Mouse (Mus musculus) cerebral cortex, adult 2 months (tissue): Measurements from ENCODE around the gene Vezt.

Experiments
- WGBS: fragments of 180-500 bp; shearing (Covaris S2); methylation state at CpG from one replicate; pipeline ENCODE4 v1.1.7; 2018; 5-methylcytosine and 5-hydroxymethylcytosine counted together

Vezt gene

GRCm38 (mm10) chr10:94035658-94036374 lies at the start of gene Vezt, which contains the start of gene Fgd6:
Gene Vezt (minus strand): TSS chr10:94035817.
Gene Fgd6 (plus strand): TSS chr10:94036001.
- under 1% methylated on average over 76 of the region's 77 CpGs for WGBS

GRCm38 (mm10) chr10:94082040-94082734 lies 46.6 kb upstream of the Vezt start:
- 33% methylated on average over 7 of the region's 7 CpGs for WGBS

GRCm38 (mm10) chr10:94080740-94081139 lies 45.1 kb upstream of the Vezt start:
- 88% methylated on average over 3 of the region's 3 CpGs for WGBS

GRCm38 (mm10) chr10:94076966-94077825 lies 41.6 kb upstream of the Vezt start:
- WGBS = 74% methylated on average over 14 of the region's 14 CpGs

GRCm38 (mm10) chr10:94072916-94073465 lies 37.4 kb upstream of the Vezt start:
- 79% methylated on average over 4 of the region's 4 CpGs for WGBS

GRCm38 (mm10) chr10:94072261-94072915 lies 36.8 kb upstream of the Vezt start:
- 58% methylated on average over 10 of the region's 10 CpGs for WGBS

GRCm38 (mm10) chr10:94071641-94072040 lies 36.0 kb upstream of the Vezt start:
- 95% methylated on average over 7 of the region's 7 CpGs for WGBS

GRCm38 (mm10) chr10:94068701-94069100 lies 33.1 kb upstream of the Vezt start:
- WGBS = 66% methylated on average over 5 of the region's 5 CpGs

GRCm38 (mm10) chr10:94066896-94067295 lies 31.3 kb upstream of the Vezt start:
- 79% methylated on average over 3 of the region's 3 CpGs for WGBS

GRCm38 (mm10) chr10:94062357-94062756 lies 26.7 kb upstream of the Vezt start:
- 74% methylated on average over 5 of the region's 5 CpGs for WGBS

GRCm38 (mm10) chr10:94060190-94060589 lies 24.6 kb upstream of the Vezt start:
- 74% methylated on average over 8 of the region's 8 CpGs for WGBS

- WGBS = 90% methylated on average over 8 of the region's 8 CpGs
These were observed 24.0 kb upstream of the Vezt start for GRCm38 (mm10) chr10:94059618-94060055.

- 91% methylated on average over 6 of the region's 6 CpGs for WGBS
These were observed 20.9 kb upstream of the Vezt start for GRCm38 (mm10) chr10:94056487-94056886.

- WGBS = 95% methylated on average over 5 of the region's 5 CpGs
These were observed 15.1 kb upstream of the Vezt start for GRCm38 (mm10) chr10:94050736-94051135.

GRCm38 (mm10) chr10:94049121-94049520 lies 13.5 kb upstream of the Vezt start:
- 80% methylated on average over 8 of the region's 8 CpGs for WGBS

GRCm38 (mm10) chr10:94047845-94048559 lies 12.4 kb upstream of the Vezt start:
- 75% methylated on average over 10 of the region's 10 CpGs for WGBS

- WGBS = 60% methylated on average over 1 of the region's 1 CpGs
These were observed 11.4 kb upstream of the Vezt start for GRCm38 (mm10) chr10:94047024-94047423.

GRCm38 (mm10) chr10:94045301-94045700 lies 9.7 kb upstream of the Vezt start:
- WGBS = 90% methylated on average over 13 of the region's 13 CpGs

- WGBS = 75% methylated on average over 10 of the region's 10 CpGs
These were observed 8.3 kb upstream of the Vezt start for GRCm38 (mm10) chr10:94043908-94044307.
